Mouse (Mus musculus): ENCODE measurements around the gene Zfp408.

DNA sequence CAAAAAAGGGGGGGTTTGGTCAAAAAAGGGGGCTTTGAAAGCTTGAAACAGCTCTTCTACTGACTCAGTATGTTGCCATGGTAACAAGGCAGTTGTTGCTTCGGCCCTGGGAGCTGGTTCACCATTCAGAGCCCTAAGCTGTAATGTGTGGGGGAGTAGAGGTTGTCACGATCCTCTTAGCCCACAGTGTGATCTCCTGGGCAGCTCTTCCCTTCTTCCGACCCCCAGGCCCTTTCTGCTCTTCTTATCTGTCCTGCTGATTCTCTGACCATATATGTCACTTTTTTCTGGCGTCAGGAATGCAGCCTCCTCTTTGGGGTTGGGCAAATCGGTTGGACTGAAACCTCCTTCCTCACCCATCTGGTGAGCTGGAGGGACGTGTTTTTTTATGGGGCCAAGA, 3.3 kb upstream of the Zfp408 start:
- TF ChIP-seq EP300 (IDR thresholded peaks at IDR 0.05; ENCODE audit: low read depth) (no peak), CTCF (IDR thresholded peaks at IDR 0.05; ENCODE audit: low read depth) (no peak)
